Mouse (Mus musculus): Measurements from ENCODE around the gene Gm17409.

DNA sequence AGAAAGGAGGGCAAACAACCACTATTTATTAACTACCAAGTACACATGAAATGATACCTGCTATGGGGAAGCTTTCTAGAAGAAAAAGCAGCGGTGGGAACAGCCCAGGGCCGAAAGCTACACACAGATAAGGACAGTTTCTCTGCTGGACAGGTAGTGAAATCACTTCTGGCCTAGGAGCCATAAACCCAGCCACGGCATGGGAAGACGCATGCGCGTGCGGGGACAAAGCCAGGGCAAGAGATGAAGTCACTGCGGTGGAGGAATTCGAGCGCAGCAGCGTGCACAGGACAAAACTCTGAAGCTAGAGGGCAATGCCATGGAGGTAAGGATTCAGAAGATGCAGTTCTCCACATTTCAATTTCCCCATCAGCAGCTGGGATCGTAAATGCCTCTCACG is 34.4 kb upstream of the Gm17409 start:
- TF ChIP-seq CTCF (conservative IDR thresholded peaks at IDR 0.05; ENCODE audit: insufficient read depth, insufficient read length, low read depth, low read length) (no peak), POLR2A (IDR thresholded peaks at IDR 0.05; ENCODE audit: low read depth, low read length) (no peak)
